Mouse (Mus musculus) intestine, embryonic 15.5 days (tissue): Measurements from ENCODE around the gene Fbxl16. TPM values are rescaled to one million over a fixed set of nuclear protein-coding genes. Genes with fewer than 3 reads are reported as not detected.
A peak's percentile ranks its signal among the peaks of the same experiment; 100 is the strongest.

Experiments used
- ATAC-seq: fragments of 200-750 bp; cut with Nextera tagmentation; 2 replicates; pipeline ENCODE4 v1.8.0; 2017; ENCODE audit warnings: moderate TSS enrichment, moderate library complexity
- H3K27ac ChIP-seq: fragments of 300-500 bp; sonication (generic); 2 replicates; pipeline ENCODE4 v1.5.1; 2015; ENCODE audit warnings: mild to moderate bottlenecking, inconsistent platforms
- H3K27me3 ChIP-seq: fragments of 300-500 bp; sonication (generic); replicated peaks from 2 replicates; pipeline ENCODE4 v1.6.1; 2015; ENCODE audit warnings: inconsistent platforms
- H3K36me3 ChIP-seq: fragments of 300-500 bp; sonication (generic); 2 replicates; pipeline ENCODE4 v1.6.1; 2015; ENCODE audit warnings: inconsistent platforms
- H3K4me1 ChIP-seq: fragments of 300-500 bp; sonication (generic); replicated peaks from 2 replicates; pipeline ENCODE4 v1.6.1; 2015; ENCODE audit warnings: inconsistent platforms
- H3K4me2 ChIP-seq: fragments of 300-500 bp; sonication (generic); replicated peaks from 2 replicates; pipeline ENCODE4 v1.6.1; 2015; ENCODE audit warnings: mild to moderate bottlenecking, inconsistent platforms
- H3K4me3 ChIP-seq: fragments of 300-500 bp; sonication (generic); replicated peaks from 2 replicates; pipeline ENCODE4 v1.5.1; 2015; ENCODE audit warnings: inconsistent platforms
- H3K9ac ChIP-seq: fragments of 300-500 bp; sonication (generic); 2 replicates; pipeline ENCODE4 v1.6.1; 2015; ENCODE audit warnings: inconsistent platforms
- H3K9me3 ChIP-seq: fragments of 300-500 bp; sonication (generic); 2 replicates; pipeline ENCODE4 v1.6.1; 2016; ENCODE audit warnings: inconsistent platforms
- WGBS: fragments of 180-500 bp; shearing (Covaris S2); methylation state at CpG from one replicate; pipeline ENCODE4 v1.1.7; 2015; 5-methylcytosine and 5-hydroxymethylcytosine counted together
- polyA plus RNA-seq: library from polyadenylated mRNA; unstranded; fragments of >200 nt; fragmentation: Nextera tagmentation; extraction: Ambion mirVana; gene quantifications from 2 replicates; pipeline ENCODE4 v1.2.1, GENCODE M21; 2015

The Fbxl16 gene
- polyA plus RNA-seq, 1 experiment from 2014 or later, result 3.1 TPM

GRCm38 (mm10) chr17:25783861-25784574, 24.9 kb upstream of the Fbxl16 start:
- H3K9me3 ChIP-seq, result no peaks in the 10 kb centered on the region
- ATAC-seq, result no peak
- H3K4me3 ChIP-seq, result peak overlapping the region; percentile 74
- 67% methylated on average over 15 of the region's 15 CpGs for WGBS
- H3K9ac ChIP-seq, result peak overlapping the region; percentile 69
- H3K4me1 ChIP-seq, result peaks cover 18% of the 10 kb centered on the region
- peaks cover 32% of the 10 kb centered on the region for H3K36me3 ChIP-seq
- peak overlapping the region; percentile 83 for H3K4me2 ChIP-seq
- no peak overlapping the region for H3K27ac ChIP-seq
- H3K27me3 ChIP-seq, result no peaks in the 10 kb centered on the region

- peak within 1 kb of the TSS; percentile 84 for H3K27ac ChIP-seq
- no peaks in the 10 kb centered on the region for H3K9me3 ChIP-seq
- H3K4me3 ChIP-seq, result peak within 1 kb of the TSS; percentile 74
- H3K27me3 ChIP-seq, result no peaks in the 10 kb centered on the region
- H3K4me1 ChIP-seq, result peaks cover 18% of the 10 kb centered on the region
- peak; percentile 89 for ATAC-seq
- H3K9ac ChIP-seq, result peak within 1 kb of the TSS; percentile 69
- under 1% methylated on average over 23 of the region's 23 CpGs for WGBS
- H3K4me2 ChIP-seq, result peak within 1 kb of the TSS; percentile 83
- H3K36me3 ChIP-seq, result peaks cover 34% of the 10 kb centered on the region
Observed at GRCm38 (mm10) chr17:25785281-25785745, 23.6 kb upstream of the Fbxl16 start, which contains the start of gene Haghl. Haghl (minus strand) TSS chr17:25785673.

- Histone ChIP-seq H3K27me3 (no peaks in the 10 kb centered on the region), H3K9me3 (no peaks in the 10 kb centered on the region), H3K9ac (peak within 1 kb of the TSS; percentile 69), H3K4me2 (peak within 1 kb of the TSS; percentile 83), H3K27ac (peak within 1 kb of the TSS; percentile 84; the same call in 1 of the 2 replicates), H3K4me3 (peak within 1 kb of the TSS; percentile 74), H3K4me1 (peaks cover 25% of the 10 kb centered on the region), H3K36me3 (peaks cover 31% of the 10 kb centered on the region)
- WGBS, result 77% methylated on average over 3 of the region's 3 CpGs
- ATAC-seq, result no peak
Observed at GRCm38 (mm10) chr17:25786280-25786679, 22.6 kb upstream of the Fbxl16 start, which contains the start of gene Ccdc78. Ccdc78 (plus strand) TSS chr17:25786580.

GRCm38 (mm10) chr17:25786781-25787504, 21.9 kb upstream of the Fbxl16 start:
- Histone ChIP-seq H3K4me1 (peaks cover 28% of the 10 kb centered on the region), H3K36me3 (peaks cover 25% of the 10 kb centered on the region), H3K9me3 (no peaks in the 10 kb centered on the region), H3K4me2 (no peak overlapping the region), H3K27me3 (no peaks in the 10 kb centered on the region), H3K27ac (no peak overlapping the region), H3K4me3 (no peak overlapping the region), H3K9ac (no peak overlapping the region)
- no peak for ATAC-seq
- WGBS, result 89% methylated on average over 9 of the region's 9 CpGs

- no peaks in the 10 kb centered on the region for H3K27me3 ChIP-seq
- ATAC-seq, result no peak; the same call in 1 of the 2 replicates
Observed at GRCm38 (mm10) chr17:25791320-25791842, 17.5 kb upstream of the Fbxl16 start.

GRCm38 (mm10) chr17:25791843-25792527, 16.9 kb upstream of the Fbxl16 start:
- Histone ChIP-seq H3K4me3 (peak overlapping the region; percentile 69), H3K4me2 (peak overlapping the region; percentile 86), H3K27me3 (no peaks in the 10 kb centered on the region), H3K9me3 (no peaks in the 10 kb centered on the region), H3K9ac (peak overlapping the region; percentile 72), H3K4me1 (peaks cover 42% of the 10 kb centered on the region), H3K27ac (peak overlapping the region; percentile 95), H3K36me3 (peaks cover 14% of the 10 kb centered on the region; the same call in 1 of the 2 replicates)
- ATAC-seq, result peak; percentile 78
- under 1% methylated on average over 45 of the region's 45 CpGs for WGBS

More at GRCm38 (mm10) chr17:25791320-25791842, 17.5 kb upstream of the Fbxl16 start:
- H3K9me3 ChIP-seq, result no peaks in the 10 kb centered on the region
- peak overlapping the region; percentile 95 for H3K27ac ChIP-seq
- peak overlapping the region; percentile 86 for H3K4me2 ChIP-seq
- H3K4me3 ChIP-seq, result peak overlapping the region; percentile 69
- peaks cover 14% of the 10 kb centered on the region; the same call in 1 of the 2 replicates for H3K36me3 ChIP-seq
- H3K4me1 ChIP-seq, result peaks cover 40% of the 10 kb centered on the region
- peak overlapping the region; percentile 72 for H3K9ac ChIP-seq
- 24% methylated on average over 19 of the region's 19 CpGs for WGBS

GRCm38 (mm10) chr17:25792615-25793014, 16.3 kb upstream of the Fbxl16 start, which contains the start of gene Fam173a:
Fam173a (minus strand) TSS chr17:25792901.
- no peaks in the 10 kb centered on the region for H3K27me3 ChIP-seq
- H3K27ac ChIP-seq, result peak within 1 kb of the TSS; percentile 95
- H3K9ac ChIP-seq, result peak within 1 kb of the TSS; percentile 72
- H3K4me3 ChIP-seq, result peak within 1 kb of the TSS; percentile 69
- no peaks in the 10 kb centered on the region for H3K9me3 ChIP-seq
- WGBS, result under 1% methylated on average over 14 of the region's 14 CpGs
- H3K4me1 ChIP-seq, result peaks cover 47% of the 10 kb centered on the region
- H3K36me3 ChIP-seq, result peaks cover 11% of the 10 kb centered on the region; the same call in 1 of the 2 replicates
- H3K4me2 ChIP-seq, result peak within 1 kb of the TSS; percentile 86
- peak; percentile 71 for ATAC-seq

GRCm38 (mm10) chr17:25794197-25794596, 14.7 kb upstream of the Fbxl16 start:
- Histone ChIP-seq H3K9me3 (no peaks in the 10 kb centered on the region), H3K9ac (0 out of 2 replicates have a peak overlapping the region, but pooled peaks have one; percentile 13), H3K4me3 (no peak overlapping the region), H3K27ac (peak overlapping the region; percentile 95; the same call in 1 of the 2 replicates), H3K4me2 (no peak overlapping the region), H3K4me1 (peaks cover 47% of the 10 kb centered on the region), H3K36me3 (peaks cover 4% of the 10 kb centered on the region; the same call in 1 of the 2 replicates), H3K27me3 (no peaks in the 10 kb centered on the region)
- 78% methylated on average over 13 of the region's 13 CpGs for WGBS
- ATAC-seq, result no peak

- Histone ChIP-seq H3K4me1 (peaks cover 47% of the 10 kb centered on the region), H3K36me3 (no peaks in the 10 kb centered on the region; the same call in 1 of the 2 replicates), H3K4me3 (no peak overlapping the region), H3K27ac (no peak overlapping the region), H3K27me3 (no peaks in the 10 kb centered on the region), H3K9me3 (no peaks in the 10 kb centered on the region), H3K9ac (0 out of 2 replicates have a peak overlapping the region, but pooled peaks have one; percentile 78), H3K4me2 (peak overlapping the region; percentile 96)
- 83% methylated on average over 17 of the region's 17 CpGs for WGBS
- no peak for ATAC-seq
Observed at GRCm38 (mm10) chr17:25794998-25795397, 13.9 kb upstream of the Fbxl16 start.

- peaks cover 45% of the 10 kb centered on the region for H3K4me1 ChIP-seq
Observed at GRCm38 (mm10) chr17:25795609-25796092, 13.2 kb upstream of the Fbxl16 start, which contains the start of gene AC134908.4. AC134908.4 (minus strand) TSS chr17:25795659.

GRCm38 (mm10) chr17:25796211-25796771, 12.6 kb upstream of the Fbxl16 start:
- Histone ChIP-seq H3K27ac (peak overlapping the region; percentile 27; the same call in 1 of the 2 replicates), H3K9ac (peak overlapping the region; percentile 78), H3K27me3 (0 out of 2 replicates have a peak, but pooled peaks cover 2% of the 10 kb centered on the region), H3K4me3 (peak overlapping the region; percentile 91), H3K9me3 (no peaks in the 10 kb centered on the region), H3K36me3 (no peaks in the 10 kb centered on the region; the same call in 1 of the 2 replicates), H3K4me1 (peaks cover 40% of the 10 kb centered on the region), H3K4me2 (peak overlapping the region; percentile 96)
- WGBS, result 3% methylated on average over 37 of the region's 37 CpGs
- ATAC-seq, result peak; percentile 6; the same call in 1 of the 2 replicates

More at GRCm38 (mm10) chr17:25795609-25796092, 13.2 kb upstream of the Fbxl16 start, which contains the start of gene AC134908.4:
- Histone ChIP-seq H3K27ac (peak within 1 kb of the TSS; percentile 27; the same call in 1 of the 2 replicates), H3K9me3 (no peaks in the 10 kb centered on the region), H3K36me3 (no peaks in the 10 kb centered on the region; the same call in 1 of the 2 replicates), H3K27me3 (no peaks in the 10 kb centered on the region), H3K4me2 (peak within 1 kb of the TSS; percentile 96), H3K9ac (peak within 1 kb of the TSS; percentile 78), H3K4me3 (peak within 1 kb of the TSS; percentile 91)
- WGBS, result 38% methylated on average over 6 of the region's 6 CpGs
- no peak for ATAC-seq
